Mouse (Mus musculus): Measurements from ENCODE around the gene Mdm4.

GRCm38 (mm10) chr1:133051829-133052228 is 21.5 kb upstream of the Mdm4 start:
- no peak for TF ChIP-seq EP300 (IDR thresholded peaks at IDR 0.05; ENCODE audit: insufficient read depth, low read depth, low read length)
- TF ChIP-seq CTCF (IDR thresholded peaks at IDR 0.05; ENCODE audit: low read depth, low read length) = peak; percentile 52
